Mouse (Mus musculus): ENCODE data around the gene Gm20479.

DNA sequence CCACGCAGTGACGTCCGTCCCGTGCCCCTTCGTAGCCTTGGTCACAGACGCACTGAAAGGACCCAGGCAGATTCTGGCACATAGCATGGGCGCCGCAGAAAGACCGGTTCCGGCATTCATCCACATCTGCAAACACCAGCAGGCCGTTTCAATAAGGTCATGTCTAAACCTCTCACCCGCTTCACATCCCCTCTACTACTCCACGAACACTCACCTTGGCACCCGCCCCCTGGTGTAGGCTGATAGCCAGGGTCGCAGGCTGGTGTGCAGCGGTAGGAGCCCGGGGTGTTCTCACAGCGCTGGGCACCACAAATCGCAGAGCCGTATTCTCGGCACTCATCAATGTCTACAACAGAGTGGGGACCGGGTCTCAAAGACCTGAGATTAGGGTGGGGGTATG, 37.8 kb downstream of the Gm20479 start:
- TF ChIP-seq CTCF (IDR thresholded peaks at IDR 0.05; ENCODE audit: extremely low read depth, insufficient read length, insufficient replicate concordance, low read depth, low read length) = no peak
- no peak for TF ChIP-seq POLR2A (IDR thresholded peaks at IDR 0.05; ENCODE audit: low read depth, low read length)
